Mouse (Mus musculus) spleen, postnatal 0 days (tissue): Measurements from ENCODE around the gene Ndufb7. TPM values are rescaled to one million over a fixed set of nuclear protein-coding genes. Genes with fewer than 3 reads are reported as not detected.

Experiments
- polyA plus RNA-seq: library from polyadenylated mRNA; unstranded; fragments of >200 nt; fragmentation: Nextera tagmentation; extraction: Ambion mirVana; gene quantifications from 2 replicates; pipeline ENCODE4 v1.2.1, GENCODE M21; 2015

The Ndufb7 gene
- 311 and 339 TPM in 2 replicates for polyA plus RNA-seq

GRCm38 (mm10) chr8:83566469-83567395, at the start of gene Ndufb7:
Ndufb7 (plus strand) TSS chr8:83566671.

GRCm38 (mm10) chr8:83535736-83536135, 30.7 kb upstream of the Ndufb7 start, which contains the start of gene Olfr370:
Olfr370 (plus strand) TSS chr8:83535780.

GRCm38 (mm10) chr8:83607661-83608397, 41.4 kb downstream of the Ndufb7 start, which contains the start of the genes Tecr and Dnajb1:
Tecr (minus strand) TSS chr8:83607971.
Dnajb1 (plus strand) TSS chr8:83608193.

Other genes with a start within 250 kb of the Ndufb7 start
- 5.6 TPM in 2 replicates for gene Elmod2, start 234.2 kb upstream of the Ndufb7 start, polyA plus RNA-seq
- gene Mgat4d, start 218.2 kb upstream of the Ndufb7 start, polyA plus RNA-seq: not detected in 2 replicates
- gene Clgn, start 176.8 kb upstream of the Ndufb7 start, polyA plus RNA-seq: 0.72 and 0.81 TPM in 2 replicates
- gene Scoc, start 108.3 kb upstream of the Ndufb7 start, polyA plus RNA-seq: 84.7 and 96.6 TPM in 2 replicates
- gene Olfr370, start 30.9 kb upstream of the Ndufb7 start, polyA plus RNA-seq: not detected in 2 replicates
- gene Tecr, start 41.3 kb downstream of the Ndufb7 start, polyA plus RNA-seq: 267 and 277 TPM in 2 replicates
- gene Dnajb1, start 41.5 kb downstream of the Ndufb7 start, polyA plus RNA-seq: 60.9 and 66.1 TPM in 2 replicates
- gene Gipc1, start 86.0 kb downstream of the Ndufb7 start, polyA plus RNA-seq: 68.8 and 78.7 TPM in 2 replicates
- 1.9 and 2.5 TPM in 2 replicates for gene Ptger1, start 100.0 kb downstream of the Ndufb7 start, polyA plus RNA-seq
- 18.9 and 25.5 TPM in 2 replicates for gene Pkn1, start 132.5 kb downstream of the Ndufb7 start, polyA plus RNA-seq
- 211 and 226 TPM in 2 replicates for gene Ddx39, start 148.5 kb downstream of the Ndufb7 start, polyA plus RNA-seq
- 34.0 and 43.6 TPM in 2 replicates for gene Adgre5, start 174.7 kb downstream of the Ndufb7 start, polyA plus RNA-seq